Mouse (Mus musculus) stomach, postnatal 0 days (tissue): ENCODE measurements around the gene Kpna3. TPM values are rescaled to one million over a fixed set of nuclear protein-coding genes. Genes with fewer than 3 reads are reported as not detected.

Source experiments
- ATAC-seq: fragments of 200-750 bp; cut with Nextera tagmentation; 2 replicates; pipeline ENCODE4 v1.8.0; 2017; ENCODE audit not compliant: low FRiP score, low TSS enrichment
- DNase-seq: peaks from one replicate; pipeline ENCODE4 v3.0.0-alpha.2; 2016; ENCODE audit warnings: low spot score
- H3K27ac ChIP-seq: fragments of 300-500 bp; sonication (generic); replicated peaks from 2 replicates; pipeline ENCODE4 v1.5.1; 2014; ENCODE audit warnings: mild to moderate bottlenecking, control low read depth
- H3K27me3 ChIP-seq: fragments of 300-500 bp; sonication (generic); 2 replicates; pipeline ENCODE4 v1.6.1; 2014; ENCODE audit warnings: low read length; ENCODE audit not compliant: control insufficient read depth, insufficient read depth
- H3K36me3 ChIP-seq: fragments of 300-500 bp; sonication (generic); 2 replicates; pipeline ENCODE4 v1.6.1; 2014; ENCODE audit warnings: low read length, mixed read lengths; ENCODE audit not compliant: control insufficient read depth, insufficient read depth
- H3K4me1 ChIP-seq: fragments of 300-500 bp; sonication (generic); replicated peaks from 2 replicates; pipeline ENCODE4 v1.6.1; 2014; ENCODE audit warnings: antibody characterized with exemption; ENCODE audit not compliant: control insufficient read depth, insufficient read depth
- H3K4me2 ChIP-seq: fragments of 300-500 bp; sonication (generic); replicated peaks from 2 replicates; pipeline ENCODE4 v1.6.1; 2014; ENCODE audit warnings: low read depth, mild to moderate bottlenecking, control low read depth, moderate library complexity
- H3K4me3 ChIP-seq: fragments of 300-500 bp; sonication (generic); 2 replicates; pipeline ENCODE4 v1.5.1; 2014; ENCODE audit warnings: low read depth, low read length, control low read depth
- H3K9ac ChIP-seq: fragments of 300-500 bp; sonication (generic); 2 replicates; pipeline ENCODE4 v1.6.1; 2014; ENCODE audit warnings: mild to moderate bottlenecking, low read length, control low read depth, mixed read lengths
- H3K9me3 ChIP-seq: fragments of 300-500 bp; sonication (generic); 2 replicates; pipeline ENCODE4 v1.6.1; 2016; ENCODE audit warnings: low read length; ENCODE audit not compliant: control insufficient read depth
- CTCF ChIP-seq: IDR thresholded peaks from 2 replicates; pipeline ENCODE4 v1.5.1; 2016; ENCODE audit warnings: antibody characterized with exemption, low read depth, mild to moderate bottlenecking, moderate library complexity
- EP300 ChIP-seq: optimal IDR thresholded peaks from 2 replicates; pipeline ENCODE3; 2016; ENCODE audit warnings: antibody characterized with exemption
- WGBS: fragments of 180-500 bp; shearing (Covaris S2); extraction: QIAGEN DNeasy Blood & Tissue Kit; methylation state at CpG from one replicate; pipeline ENCODE4 v1.1.7; 2014; 5-methylcytosine and 5-hydroxymethylcytosine counted together
- polyA plus RNA-seq: library from polyadenylated mRNA; unstranded; fragments of >200 nt; fragmentation: Nextera tagmentation; extraction: Ambion mirVana; gene quantifications from 2 replicates; pipeline ENCODE4 v1.2.1, GENCODE M21; 2015

The Kpna3 gene
- polyA plus RNA-seq = 20.3 and 21.2 TPM in 2 replicates

- Histone ChIP-seq H3K4me3 (peak within 1 kb of the TSS; percentile 88), H3K4me1 (no peaks in the 10 kb centered on the region), H3K9me3 (no peaks in the 10 kb centered on the region), H3K9ac (peak within 1 kb of the TSS; percentile 90), H3K27me3 (no peaks in the 10 kb centered on the region), H3K27ac (peak within 1 kb of the TSS; percentile 97), H3K4me2 (peak within 1 kb of the TSS; percentile 79), H3K36me3 (no peaks in the 10 kb centered on the region)
- peak; percentile 99 for ATAC-seq
- peak; percentile 100 for DNase-seq
- WGBS = under 1% methylated on average over 63 of the region's 85 CpGs
- TF ChIP-seq EP300 = no peak
- no peak for TF ChIP-seq CTCF
Observed at GRCm38 (mm10) chr14:61439661-61440559, at the start of gene Kpna3. TSS of gene Kpna3 (minus strand) at chr14:61439874.

GRCm38 (mm10) chr14:61460365-61460764 lies 20.7 kb upstream of the Kpna3 start:
- Histone ChIP-seq H3K4me1 (no peaks in the 10 kb centered on the region), H3K4me2 (no peak overlapping the region), H3K4me3 (no peak overlapping the region), H3K9me3 (no peaks in the 10 kb centered on the region), H3K27me3 (no peaks in the 10 kb centered on the region), H3K27ac (no peak overlapping the region), H3K36me3 (no peaks in the 10 kb centered on the region), H3K9ac (no peak overlapping the region)
- no peak for ATAC-seq
- WGBS = 54% methylated on average over 2 of the region's 2 CpGs
- TF ChIP-seq EP300 = no peak
- no peak for TF ChIP-seq CTCF
- DNase-seq = no peak

GRCm38 (mm10) chr14:61457468-61457867 lies 17.8 kb upstream of the Kpna3 start:
- Histone ChIP-seq H3K9ac (no peak overlapping the region), H3K4me2 (no peak overlapping the region), H3K4me3 (no peak overlapping the region), H3K27ac (no peak overlapping the region), H3K36me3 (no peaks in the 10 kb centered on the region), H3K9me3 (no peaks in the 10 kb centered on the region), H3K4me1 (no peaks in the 10 kb centered on the region), H3K27me3 (no peaks in the 10 kb centered on the region)
- TF ChIP-seq EP300 (no peak), CTCF (no peak)
- no peak for DNase-seq
- no peak for ATAC-seq
- WGBS = 44% methylated on average over 6 of the region's 6 CpGs

GRCm38 (mm10) chr14:61455571-61455970 lies 15.9 kb upstream of the Kpna3 start:
- ATAC-seq (no peak), DNase-seq (no peak)
- Histone ChIP-seq H3K36me3 (no peaks in the 10 kb centered on the region), H3K9me3 (no peaks in the 10 kb centered on the region), H3K9ac (no peak overlapping the region), H3K4me2 (no peak overlapping the region), H3K4me1 (no peaks in the 10 kb centered on the region), H3K27me3 (no peaks in the 10 kb centered on the region), H3K4me3 (no peak overlapping the region), H3K27ac (no peak overlapping the region)
- 75% methylated on average over 3 of the region's 3 CpGs for WGBS
- TF ChIP-seq CTCF (no peak), EP300 (no peak)

GRCm38 (mm10) chr14:61453032-61453431 lies 13.4 kb upstream of the Kpna3 start:
- Histone ChIP-seq H3K9ac (no peak overlapping the region), H3K4me2 (no peak overlapping the region), H3K4me1 (no peaks in the 10 kb centered on the region), H3K9me3 (no peaks in the 10 kb centered on the region), H3K36me3 (no peaks in the 10 kb centered on the region), H3K27ac (no peak overlapping the region), H3K27me3 (no peaks in the 10 kb centered on the region), H3K4me3 (no peak overlapping the region)
- no peak for ATAC-seq
- 83% methylated on average over 4 of the region's 4 CpGs for WGBS
- no peak for DNase-seq
- TF ChIP-seq EP300 (no peak), CTCF (no peak)

GRCm38 (mm10) chr14:61452481-61452880 lies 12.8 kb upstream of the Kpna3 start:
- Histone ChIP-seq H3K4me2 (no peak overlapping the region), H3K27ac (no peak overlapping the region), H3K4me1 (no peaks in the 10 kb centered on the region), H3K9ac (no peak overlapping the region), H3K9me3 (no peaks in the 10 kb centered on the region), H3K4me3 (no peak overlapping the region), H3K36me3 (no peaks in the 10 kb centered on the region), H3K27me3 (no peaks in the 10 kb centered on the region)
- DNase-seq = no peak
- ATAC-seq = no peak
- 52% methylated on average over 6 of the region's 6 CpGs for WGBS
- TF ChIP-seq EP300 = no peak
- TF ChIP-seq CTCF = no peak
